Mouse (Mus musculus) embryonic fibroblast, embryonic 13.5 days (primary cell): ENCODE data around the gene Gabrr1. TPM values are rescaled to one million over a fixed set of nuclear protein-coding genes. Genes with fewer than 3 reads are reported as not detected.

Experiments used
- H3K27ac ChIP-seq: 2 replicates; pipeline ENCODE4 v1.5.1; 2012; ENCODE audit warnings: low read length, control low read depth, inconsistent platforms; ENCODE audit not compliant: insufficient read depth
- H3K4me1 ChIP-seq: 2 replicates; pipeline ENCODE4 v1.6.1; 2011; ENCODE audit warnings: low read length; ENCODE audit not compliant: control insufficient read depth, insufficient read depth
- H3K4me3 ChIP-seq: 2 replicates; pipeline ENCODE4 v1.5.1; 2011; ENCODE audit warnings: mild to moderate bottlenecking, control low read depth, low read length; ENCODE audit not compliant: insufficient read depth
- CTCF ChIP-seq: IDR thresholded peaks from 2 replicates; pipeline ENCODE4 v1.5.1; 2011; ENCODE audit warnings: mild to moderate bottlenecking, control low read depth, low read length, moderate library complexity, borderline replicate concordance; ENCODE audit not compliant: insufficient read depth
- POLR2A ChIP-seq: IDR thresholded peaks from 2 replicates; pipeline ENCODE4 v1.6.1; 2011; ENCODE audit warnings: low read depth, mild to moderate bottlenecking, control low read depth, low read length, moderate library complexity
- polyA plus RNA-seq: library from polyadenylated mRNA; stranded (reverse); fragments of >200 nt; gene quantifications from 2 replicates; pipeline ENCODE4 v1.2.4, GENCODE M21; 2011; ENCODE audit warnings: low read depth; ENCODE audit not compliant: missing spikeins, insufficient read length

Gabrr1 gene
- polyA plus RNA-seq, 1 experiment = not detected

GRCm38 (mm10) chr4:33146679-33147291, 14.5 kb downstream of the Gabrr1 start:
- H3K4me1 ChIP-seq = no peaks in the 10 kb centered on the region
- no peak for TF ChIP-seq CTCF
- TF ChIP-seq POLR2A = no peak
- H3K4me3 ChIP-seq = no peak overlapping the region
- no peak overlapping the region for H3K27ac ChIP-seq

- no peak overlapping the region for H3K4me3 ChIP-seq
- TF ChIP-seq POLR2A (no peak), CTCF (no peak)
- no peak overlapping the region for H3K27ac ChIP-seq
- H3K4me1 ChIP-seq = no peaks in the 10 kb centered on the region
Measured at GRCm38 (mm10) chr4:33147825-33148224, 15.5 kb downstream of the Gabrr1 start.

- no peak for TF ChIP-seq POLR2A
- no peak for TF ChIP-seq CTCF
- H3K27ac ChIP-seq = no peak overlapping the region
- no peaks in the 10 kb centered on the region for H3K4me1 ChIP-seq
- H3K4me3 ChIP-seq = no peak overlapping the region
Measured at GRCm38 (mm10) chr4:33149150-33149549, 16.8 kb downstream of the Gabrr1 start.

- Histone ChIP-seq H3K4me3 (no peak overlapping the region), H3K27ac (no peak overlapping the region), H3K4me1 (no peaks in the 10 kb centered on the region)
- TF ChIP-seq POLR2A (no peak), CTCF (no peak)
Measured at GRCm38 (mm10) chr4:33152087-33153038, 20.0 kb downstream of the Gabrr1 start.

GRCm38 (mm10) chr4:33183477-33183876, 51.2 kb downstream of the Gabrr1 start:
- TF ChIP-seq POLR2A (no peak), CTCF (no peak)
- H3K27ac ChIP-seq = no peak overlapping the region

GRCm38 (mm10) chr4:33188164-33188563, 55.8 kb downstream of the Gabrr1 start:
- Histone ChIP-seq H3K4me3 (no peak overlapping the region), H3K27ac (no peak overlapping the region), H3K4me1 (no peaks in the 10 kb centered on the region)
- no peak for TF ChIP-seq POLR2A
- no peak for TF ChIP-seq CTCF

More at GRCm38 (mm10) chr4:33183477-33183876, 51.2 kb downstream of the Gabrr1 start:
- no peaks in the 10 kb centered on the region for H3K4me1 ChIP-seq
- H3K4me3 ChIP-seq = no peak overlapping the region

GRCm38 (mm10) chr4:33188781-33189734, 56.7 kb downstream of the Gabrr1 start:
- Histone ChIP-seq H3K27ac (no peak overlapping the region), H3K4me3 (peak overlapping the region; percentile 47), H3K4me1 (no peaks in the 10 kb centered on the region)
- TF ChIP-seq POLR2A (no peak), CTCF (no peak)

GRCm38 (mm10) chr4:33189735-33190036, 57.4 kb downstream of the Gabrr1 start, which contains the start of gene Pm20d2:
Pm20d2 (minus strand) TSS chr4:33189737.
- Histone ChIP-seq H3K4me3 (peak within 1 kb of the TSS; percentile 47), H3K4me1 (no peaks in the 10 kb centered on the region), H3K27ac (no peak within 1 kb of the TSS)
- TF ChIP-seq POLR2A (no peak), CTCF (no peak)

GRCm38 (mm10) chr4:33198117-33198516, 65.8 kb downstream of the Gabrr1 start:
- Histone ChIP-seq H3K27ac (no peak overlapping the region), H3K4me3 (no peak overlapping the region), H3K4me1 (no peaks in the 10 kb centered on the region)
- TF ChIP-seq CTCF = no peak
- TF ChIP-seq POLR2A = no peak

- no peak for TF ChIP-seq POLR2A
- peak; percentile 87 for TF ChIP-seq CTCF
- Histone ChIP-seq H3K27ac (no peak overlapping the region), H3K4me1 (peaks cover 3% of the 10 kb centered on the region; the same call in 1 of the 2 replicates), H3K4me3 (no peak overlapping the region)
Measured at GRCm38 (mm10) chr4:33204682-33205081, 72.4 kb downstream of the Gabrr1 start.
